Mouse (Mus musculus) erythroid progenitor cell, adult 5-6 weeks (primary cell): ENCODE data around the gene Rgsl1. TPM values are rescaled to one million over a fixed set of nuclear protein-coding genes. Genes with fewer than 3 reads are reported as not detected.

ENCODE experiments used
- ATAC-seq: replicated peaks from 2 replicates; pipeline ENCODE4 v1.8.0; 2016; ENCODE audit warnings: moderate number of reproducible peaks, mild to moderate bottlenecking, moderate TSS enrichment, inconsistent platforms; ENCODE audit not compliant: poor library complexity, low FRiP score, severe bottlenecking
- total RNA-seq, 2 experiments: library from RNA; stranded (forward) in 1 of 2; stranded (reverse) in 1 of 2; fragments of 150-400 nt in 1 of 2; fragments of 186-747, 209-891 nt in 1 of 2; gene quantifications; 2 replicates each; pipeline versions ENCODE4 v1.2.3 to v1.2.4; 2015 to 2017; ENCODE audit warnings: low replicate concordance in 2 of 2

The Rgsl1 gene
- total RNA-seq, 2 experiments from 2014 or later, result not detected

DNA sequence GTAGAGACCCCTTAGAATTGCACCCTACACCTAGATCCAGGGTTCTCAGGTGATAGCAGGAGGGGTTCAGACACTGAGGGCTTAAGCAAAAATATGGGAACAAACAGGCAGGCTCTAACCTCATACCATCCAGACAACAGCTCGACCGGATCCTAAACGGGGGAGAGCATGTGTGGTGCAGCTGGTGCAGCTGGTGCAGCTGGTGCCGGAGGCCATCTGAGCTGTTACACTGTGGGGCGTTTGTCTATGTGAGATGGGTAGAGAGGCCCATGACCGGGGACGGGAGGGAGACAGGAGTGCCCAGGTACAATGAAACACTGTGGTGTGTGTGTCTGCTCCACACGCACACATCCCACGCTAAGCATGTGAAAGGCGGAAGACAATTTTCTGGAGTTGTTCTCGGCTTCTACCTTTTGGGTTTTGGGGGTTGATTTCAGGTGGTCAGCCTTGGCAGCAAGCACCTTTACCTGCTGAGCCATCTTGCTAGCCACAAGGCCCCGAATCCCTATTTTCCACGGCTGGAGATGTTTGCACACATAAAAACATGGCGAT is 97.7 kb downstream of the Rgsl1 start:
- no peak for ATAC-seq

DNA sequence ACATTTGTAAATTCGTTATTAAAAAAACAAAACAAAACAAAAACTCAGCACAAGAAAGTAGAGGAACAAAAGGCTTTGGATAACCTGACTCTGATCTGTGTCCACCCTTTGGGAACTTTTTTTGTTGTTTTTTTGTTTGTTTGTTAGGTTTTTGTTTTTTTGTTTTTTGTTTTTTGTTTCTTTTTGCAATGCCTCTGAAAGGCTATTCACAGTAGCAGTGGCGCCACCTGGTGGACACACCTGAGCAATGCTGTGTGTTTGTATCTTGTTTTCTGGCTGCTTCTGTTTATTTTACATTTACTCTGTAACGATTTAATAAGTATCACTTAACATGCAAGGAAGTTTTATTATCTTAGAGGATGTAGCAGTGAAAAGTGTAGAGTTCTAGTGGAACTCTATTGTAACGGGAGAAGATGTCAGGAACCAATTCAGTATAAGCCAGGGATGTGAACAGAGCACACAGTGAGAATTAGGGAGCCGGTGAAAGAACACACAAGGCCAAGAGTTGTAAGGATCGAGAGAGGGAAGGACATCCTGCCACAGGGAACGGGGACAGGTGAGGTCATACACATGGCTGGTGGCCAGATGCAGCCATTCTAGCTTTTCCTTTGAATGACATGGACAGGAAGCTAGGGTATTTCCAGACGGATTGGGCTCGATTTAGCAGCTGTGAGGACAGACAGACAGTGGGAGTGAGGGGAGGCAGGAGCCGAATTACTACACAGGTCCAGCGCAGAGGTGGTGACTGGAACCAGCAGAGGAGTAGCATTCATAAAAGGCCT is 101.4 kb downstream of the Rgsl1 start:
- no peak for ATAC-seq

DNA sequence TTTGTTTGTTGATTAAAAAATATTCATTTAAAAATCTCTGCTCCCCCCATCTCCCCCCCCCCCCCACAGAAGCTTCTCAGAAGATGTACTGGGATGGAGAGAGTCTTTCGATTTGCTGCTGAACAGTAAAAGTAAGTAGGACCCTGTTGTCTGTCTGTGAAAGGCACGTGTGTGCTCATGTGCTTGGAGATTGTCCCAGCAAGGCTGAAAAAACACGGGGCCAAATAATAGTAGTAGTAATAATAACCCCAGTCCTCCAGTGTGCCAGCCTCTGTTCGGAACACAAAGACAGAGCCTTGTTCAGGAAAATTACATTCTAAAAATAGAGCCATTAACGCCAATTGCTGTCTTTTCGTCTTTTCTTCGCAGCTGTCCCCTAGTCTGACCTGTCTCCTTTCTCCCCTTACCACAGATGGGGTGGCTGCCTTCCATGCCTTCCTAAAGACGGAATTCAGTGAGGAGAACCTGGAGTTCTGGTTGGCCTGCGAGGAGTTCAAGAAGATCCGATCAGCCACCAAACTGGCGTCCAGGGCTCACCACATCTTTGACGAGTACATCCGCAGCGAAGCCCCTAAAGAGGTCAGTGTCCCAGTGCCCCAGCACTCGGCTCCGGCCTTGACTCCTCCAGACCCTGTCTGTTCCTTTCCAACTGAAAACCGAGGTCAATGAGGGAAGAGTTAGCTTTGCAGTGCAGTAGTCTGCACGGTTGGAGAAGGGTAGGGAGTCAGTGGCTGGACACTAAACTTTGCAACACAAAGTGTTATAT is 102.2 kb downstream of the Rgsl1 start:
- ATAC-seq, result no peak

DNA sequence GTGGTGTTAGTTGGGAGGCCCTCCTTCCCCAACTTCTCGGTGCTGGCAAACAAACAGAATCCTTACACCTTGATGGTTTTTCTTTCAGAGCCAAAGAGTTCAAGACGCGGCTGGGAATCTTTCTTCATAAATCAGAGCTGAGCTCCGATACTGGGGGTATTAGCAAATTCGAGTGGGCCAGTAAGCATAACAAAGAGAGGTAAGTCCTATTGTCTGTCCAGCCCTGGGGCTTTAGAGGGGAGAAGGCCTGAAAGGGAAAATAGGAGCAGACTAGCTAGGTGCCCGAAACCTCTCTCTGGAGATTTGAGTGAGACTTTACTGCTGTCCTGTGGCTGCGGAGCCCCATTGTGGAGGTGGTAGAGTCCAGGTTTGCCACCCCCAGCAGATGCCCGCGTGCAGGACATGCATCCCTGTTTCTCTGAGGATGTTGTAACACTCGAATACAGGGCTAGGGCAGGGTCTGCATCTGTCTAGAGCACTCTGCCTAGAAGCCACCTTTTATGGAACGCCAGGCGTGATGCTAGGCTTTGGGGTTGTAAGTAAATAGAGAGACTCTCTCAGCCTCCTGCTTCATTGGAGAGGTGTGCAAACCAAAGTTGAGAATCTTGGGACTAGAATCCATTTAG is 103.1 kb downstream of the Rgsl1 start:
- no peak for ATAC-seq

DNA sequence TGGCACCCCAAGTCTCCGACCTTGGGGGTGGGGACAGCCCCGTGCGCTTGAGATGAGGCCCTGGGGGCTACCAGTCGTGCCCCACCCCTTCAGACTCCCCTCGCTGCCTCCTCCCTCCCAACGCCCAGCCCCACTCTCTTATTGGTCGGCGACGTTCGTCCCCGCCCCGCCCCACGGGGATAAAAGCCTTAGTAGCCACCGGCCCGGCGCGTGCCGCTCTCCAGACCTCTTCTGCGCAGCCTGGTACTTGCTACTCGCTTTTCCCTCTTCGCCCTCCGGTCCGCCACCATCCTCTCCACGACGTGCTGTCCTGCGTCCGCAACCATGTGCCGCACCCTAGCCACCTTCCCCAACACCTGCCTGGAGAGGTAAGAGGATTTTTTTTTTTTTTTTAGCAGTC is 103.8 kb downstream of the Rgsl1 start, which contains the start of gene Rgs16:
Gene Rgs16 (plus strand): TSS at position 205 of the 400 bp plus-strand sequence.
- ATAC-seq, result no peak

DNA sequence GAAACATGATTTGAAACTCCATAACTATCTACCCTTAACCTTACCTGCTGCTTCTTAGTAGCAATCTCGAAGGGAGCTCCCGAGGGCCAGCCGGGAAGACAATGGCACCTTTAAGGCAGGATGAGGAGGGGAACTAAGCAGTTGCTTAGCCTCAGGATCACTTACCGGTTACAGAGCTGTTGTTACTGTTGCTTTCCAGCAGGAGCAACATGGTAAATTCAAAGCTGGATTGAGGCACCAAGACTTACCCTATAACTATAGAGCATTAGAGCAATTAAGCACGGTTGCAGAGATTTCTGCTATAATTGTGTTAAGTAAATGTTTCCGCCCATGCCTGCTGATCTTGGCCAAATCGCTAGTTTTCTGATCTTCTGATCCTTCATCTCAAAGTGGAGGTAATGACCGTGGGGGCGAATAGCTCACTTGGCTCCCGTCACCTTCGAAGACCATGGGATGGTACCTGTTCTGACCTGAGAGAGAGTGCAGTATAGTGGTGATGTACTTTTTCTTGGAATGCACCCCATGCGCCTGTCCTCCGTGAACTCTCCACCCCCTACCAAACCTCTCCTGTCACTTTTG is 104.4 kb downstream of the Rgsl1 start:
- ATAC-seq, result no peak

DNA sequence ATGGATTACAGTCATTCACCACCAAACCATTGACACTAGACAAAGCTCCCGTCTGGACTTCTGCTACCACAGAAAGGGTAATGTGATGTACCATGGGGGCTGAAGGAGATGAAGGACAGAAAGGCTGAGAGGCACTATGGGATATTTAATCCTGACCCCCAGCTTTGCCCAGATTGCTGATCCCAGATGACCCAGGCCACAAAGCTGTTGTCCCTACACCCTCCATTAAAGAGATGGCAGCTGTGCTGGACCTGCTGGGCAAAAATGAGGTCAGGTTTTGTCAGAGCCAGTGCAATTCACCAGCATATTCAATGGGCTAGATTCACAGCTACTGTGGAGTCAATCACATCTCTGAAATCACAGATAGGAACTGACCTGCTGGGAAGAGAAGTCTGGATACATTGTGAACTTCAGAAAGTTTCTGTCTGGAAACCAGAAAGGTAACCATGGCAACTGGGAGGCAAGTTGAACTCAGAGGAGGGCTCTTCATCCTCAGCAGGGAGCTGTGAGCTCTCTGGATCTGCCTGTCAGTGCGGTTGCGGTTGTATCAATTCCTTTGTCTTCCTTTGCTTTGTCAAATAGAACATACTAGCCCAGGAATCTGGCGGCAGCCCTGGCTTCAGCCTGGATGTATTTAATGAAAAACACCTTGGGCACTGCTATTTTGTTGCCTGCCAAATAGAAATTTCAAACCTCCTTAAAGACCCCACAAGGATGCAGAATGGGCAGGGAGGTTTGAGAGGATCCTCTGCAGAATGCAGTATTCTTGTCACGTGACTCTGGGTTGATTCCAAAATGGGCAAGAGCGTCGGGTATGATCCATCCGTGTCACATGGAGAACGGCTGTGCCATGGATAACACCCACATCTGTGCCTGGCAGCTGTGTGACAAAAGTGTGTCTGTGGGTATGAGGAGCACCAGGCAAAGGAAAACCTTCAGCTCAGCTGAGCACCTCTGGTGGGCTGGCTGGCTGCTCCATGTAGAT is 106.5 kb downstream of the Rgsl1 start:
- no peak for ATAC-seq

DNA sequence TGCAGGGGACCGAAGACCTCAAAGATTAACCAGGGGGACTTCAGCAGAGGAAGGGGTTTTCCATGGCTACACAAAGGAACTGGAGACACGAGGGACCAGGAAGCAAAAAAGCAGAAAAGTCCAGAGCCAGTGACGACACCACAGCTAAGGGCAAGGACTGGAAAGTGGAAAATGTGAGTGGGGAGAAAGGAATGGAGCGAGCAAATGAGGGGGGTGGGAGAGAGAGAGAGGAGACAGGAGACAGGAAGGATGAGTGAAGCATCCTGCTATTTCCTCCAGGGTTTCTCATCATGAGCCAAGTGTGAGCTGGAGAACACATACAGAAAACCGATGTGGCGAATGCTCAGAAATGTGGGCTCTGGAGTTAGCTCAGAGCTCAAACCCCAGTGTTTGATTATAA is 107.8 kb downstream of the Rgsl1 start:
- no peak for ATAC-seq

DNA sequence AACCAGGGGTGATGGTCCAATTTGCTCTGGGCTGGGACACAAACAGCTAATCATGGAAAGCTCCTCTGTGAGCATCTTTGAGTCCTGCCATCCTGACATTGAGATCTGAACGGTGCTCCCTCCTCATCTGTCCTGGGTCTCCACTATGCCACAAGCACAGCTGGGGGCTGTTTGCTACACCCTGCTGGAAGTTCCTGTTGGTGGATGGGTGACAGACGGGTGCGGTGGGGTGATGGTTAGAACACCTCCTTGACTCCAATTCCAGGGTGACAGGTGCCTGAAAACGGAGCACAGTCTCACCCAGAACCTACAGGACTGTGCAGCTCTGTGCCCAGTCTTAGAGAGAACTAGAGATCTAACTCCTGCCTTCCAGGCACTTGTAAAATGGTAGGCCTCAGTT is 109.1 kb downstream of the Rgsl1 start:
- no peak for ATAC-seq

DNA sequence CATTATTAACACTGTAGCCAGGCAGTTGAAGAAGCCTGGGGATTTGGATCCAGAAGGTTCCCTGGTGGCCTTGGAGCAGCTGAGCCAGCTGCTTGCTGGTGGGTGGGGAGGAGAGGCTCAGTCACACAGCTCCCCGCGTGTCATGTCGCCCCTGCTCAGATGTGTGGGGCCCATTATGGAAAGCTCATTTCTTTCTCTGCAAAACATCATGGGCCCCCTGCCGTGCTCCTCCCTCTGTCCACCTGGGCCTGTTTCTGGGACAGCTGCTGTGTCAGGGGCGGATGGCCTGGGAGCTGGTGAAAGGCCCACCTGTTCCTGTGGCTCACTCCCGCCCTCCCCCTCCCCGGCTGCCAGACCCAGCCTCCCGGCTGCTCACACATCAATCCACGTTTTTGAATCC is 110.8 kb downstream of the Rgsl1 start:
- ATAC-seq, result no peak

DNA sequence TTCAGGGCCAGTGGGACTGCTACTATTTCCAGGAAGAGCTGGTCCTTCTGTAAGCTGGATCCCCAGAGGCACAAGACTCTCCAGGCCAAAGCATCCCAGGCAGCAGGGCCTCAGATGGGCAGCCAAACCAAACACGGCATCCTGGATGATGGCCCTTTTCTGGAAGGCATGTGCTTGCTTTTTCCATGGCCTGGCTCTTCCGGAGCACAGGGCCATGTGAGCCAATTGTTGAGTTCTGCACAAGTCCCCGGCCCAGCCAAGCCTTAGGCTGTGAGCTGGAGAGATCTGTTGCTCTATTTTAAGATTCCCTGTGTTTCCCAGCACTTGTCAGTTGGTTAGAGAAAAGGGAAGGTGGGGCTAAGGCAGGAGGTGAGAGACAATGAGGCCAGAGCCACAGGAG is 113.3 kb downstream of the Rgsl1 start:
- no peak for ATAC-seq

DNA sequence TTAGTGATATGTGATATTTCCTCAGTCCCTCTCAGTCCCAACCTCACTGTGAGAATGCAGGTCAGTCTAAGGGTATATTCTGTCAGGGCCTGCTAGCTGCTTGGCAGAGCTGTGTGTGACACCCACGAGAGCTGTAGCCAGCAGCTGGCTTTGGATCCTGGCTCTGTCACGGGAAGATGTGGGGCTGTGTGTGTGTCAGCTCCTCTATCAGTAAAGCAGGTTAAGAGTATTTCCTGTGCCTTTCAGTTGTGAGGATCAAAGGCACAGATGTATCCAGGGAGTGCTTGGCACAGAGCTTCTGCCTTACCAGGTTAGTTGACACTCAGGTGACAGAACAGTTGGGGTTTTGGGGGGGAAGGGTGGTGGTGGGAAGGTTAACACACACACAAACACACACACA is 114.1 kb downstream of the Rgsl1 start:
- no peak for ATAC-seq

Other genes starting within 250 kb of the Rgsl1 start
- gene Rgs8, start 191.1 kb downstream of the Rgsl1 start, total RNA-seq (2015; ENCODE audit: low replicate concordance), result not detected in 2 replicates
- not detected in 2 replicates for gene Rgs8, start 191.1 kb downstream of the Rgsl1 start, total RNA-seq (2017; ENCODE audit: low replicate concordance)
- not detected in 2 replicates for gene Rgs16, start 103.8 kb downstream of the Rgsl1 start, total RNA-seq (2015; ENCODE audit: low replicate concordance)
- gene Rgs16, start 103.8 kb downstream of the Rgsl1 start, total RNA-seq (2017; ENCODE audit: low replicate concordance), result not detected in 2 replicates
- 96.2 and 117 TPM in 2 replicates for gene Rnasel, start 94.7 kb downstream of the Rgsl1 start, total RNA-seq (2015; ENCODE audit: low replicate concordance)
- 128 and 171 TPM in 2 replicates for gene Rnasel, start 94.7 kb downstream of the Rgsl1 start, total RNA-seq (2017; ENCODE audit: low replicate concordance)
- gene Teddm1b, start 30.2 kb upstream of the Rgsl1 start, total RNA-seq (2015; ENCODE audit: low replicate concordance), result not detected in 2 replicates
- gene Teddm1b, start 30.2 kb upstream of the Rgsl1 start, total RNA-seq (2017; ENCODE audit: low replicate concordance), result 0.13 TPM in 1 of 2 replicates, not detected in the other
- gene Teddm1a, start 47.6 kb upstream of the Rgsl1 start, total RNA-seq (2015; ENCODE audit: low replicate concordance), result not detected in 2 replicates
- gene Teddm1a, start 47.6 kb upstream of the Rgsl1 start, total RNA-seq (2017; ENCODE audit: low replicate concordance), result not detected in 2 replicates
- gene Glul, start 55.8 kb upstream of the Rgsl1 start, total RNA-seq (2015; ENCODE audit: low replicate concordance), result 72.9 and 80.7 TPM in 2 replicates
- 123 and 127 TPM in 2 replicates for gene Glul, start 55.8 kb upstream of the Rgsl1 start, total RNA-seq (2017; ENCODE audit: low replicate concordance)
- gene Teddm2, start 56.1 kb upstream of the Rgsl1 start, total RNA-seq (2015; ENCODE audit: low replicate concordance), result 0.72 TPM in 1 of 2 replicates, not detected in the other
- 0.61 and 1.9 TPM in 2 replicates for gene Teddm2, start 56.1 kb upstream of the Rgsl1 start, total RNA-seq (2017; ENCODE audit: low replicate concordance)